Mouse (Mus musculus) forebrain, embryonic 16.5 days (tissue): Measurements from ENCODE around the gene Nipbl. TPM values are rescaled to one million over a fixed set of nuclear protein-coding genes. Genes with fewer than 3 reads are reported as not detected.
A peak's percentile ranks its signal among the peaks of the same experiment; 100 is the strongest.

ENCODE experiments used
- ATAC-seq: fragments of 200-750 bp; cut with Nextera tagmentation; 2 replicates; pipeline ENCODE4 v1.8.0; 2017; ENCODE audit warnings: mild to moderate bottlenecking, moderate library complexity
- H3K27ac ChIP-seq: fragments of 300-500 bp; sonication (generic); 2 replicates; pipeline ENCODE4 v1.5.1; 2014; ENCODE audit warnings: low read length, control low read depth
- H3K27me3 ChIP-seq: fragments of 300-500 bp; sonication (generic); replicated peaks from 2 replicates; pipeline ENCODE4 v1.6.1; 2014; ENCODE audit warnings: low read length; ENCODE audit not compliant: control insufficient read depth, insufficient read depth
- H3K36me3 ChIP-seq: fragments of 300-500 bp; sonication (generic); 2 replicates; pipeline ENCODE4 v1.6.1; 2014; ENCODE audit not compliant: control insufficient read depth, insufficient read depth
- H3K4me1 ChIP-seq: fragments of 300-500 bp; sonication (generic); replicated peaks from 2 replicates; pipeline ENCODE4 v1.6.1; 2014; ENCODE audit warnings: low read length; ENCODE audit not compliant: control insufficient read depth, insufficient read depth
- H3K4me2 ChIP-seq: fragments of 300-500 bp; sonication (generic); 2 replicates; pipeline ENCODE4 v1.6.1; 2014; ENCODE audit warnings: mild to moderate bottlenecking, low read length, control low read depth
- H3K4me3 ChIP-seq: fragments of 300-500 bp; sonication (generic); replicated peaks from 2 replicates; pipeline ENCODE4 v1.5.1; 2014; ENCODE audit warnings: mild to moderate bottlenecking, low read length, control low read depth
- H3K9ac ChIP-seq: fragments of 300-500 bp; sonication (generic); replicated peaks from 2 replicates; pipeline ENCODE4 v1.6.1; 2014; ENCODE audit warnings: low read depth, low read length, control low read depth
- H3K9me3 ChIP-seq: fragments of 300-500 bp; sonication (generic); 2 replicates; pipeline ENCODE4 v1.6.1; 2016; ENCODE audit warnings: low read length; ENCODE audit not compliant: control insufficient read depth
- WGBS: fragments of 180-500 bp; shearing (Covaris S2); extraction: QIAGEN DNeasy Blood & Tissue Kit; methylation state at CpG from one replicate; pipeline ENCODE4 v1.1.7; 2014; 5-methylcytosine and 5-hydroxymethylcytosine counted together
- polyA plus RNA-seq: library from polyadenylated mRNA; unstranded; fragments of >200 nt; fragmentation: Nextera tagmentation; extraction: Ambion mirVana; gene quantifications from 2 replicates; pipeline ENCODE4 v1.2.1, GENCODE M21; 2015

The Nipbl gene
- polyA plus RNA-seq, 1 experiment from 2014 or later, result 18.1 TPM

GRCm38 (mm10) chr15:8451071-8451470, 6.8 kb upstream of the Nipbl start:
- H3K27me3 ChIP-seq, result no peaks in the 10 kb centered on the region
- no peaks in the 10 kb centered on the region for H3K36me3 ChIP-seq
- peak; percentile 31; the same call in 1 of the 2 replicates for ATAC-seq
- no peaks in the 10 kb centered on the region for H3K9me3 ChIP-seq
- H3K4me3 ChIP-seq, result no peak overlapping the region
- WGBS, result 47% methylated on average over 3 of the region's 3 CpGs
- peaks cover 21% of the 10 kb centered on the region for H3K4me1 ChIP-seq
- H3K27ac ChIP-seq, result no peak overlapping the region
- H3K9ac ChIP-seq, result no peak overlapping the region
- H3K4me2 ChIP-seq, result no peak overlapping the region

- no peak for ATAC-seq
- 54% methylated on average over 8 of the region's 8 CpGs for WGBS
- Histone ChIP-seq H3K9me3 (no peaks in the 10 kb centered on the region), H3K4me2 (peak overlapping the region; percentile 47), H3K27me3 (no peaks in the 10 kb centered on the region), H3K4me3 (0 out of 2 replicates have a peak overlapping the region, but pooled peaks have one; percentile 19), H3K4me1 (peaks cover 29% of the 10 kb centered on the region), H3K27ac (no peak overlapping the region), H3K9ac (no peak overlapping the region), H3K36me3 (no peaks in the 10 kb centered on the region)
These were observed 3.0 kb upstream of the Nipbl start for GRCm38 (mm10) chr15:8447193-8447767.

- Histone ChIP-seq H3K9me3 (no peaks in the 10 kb centered on the region), H3K4me3 (peak overlapping the region; percentile 98), H3K4me2 (peak overlapping the region; percentile 98), H3K9ac (0 out of 2 replicates have a peak overlapping the region, but pooled peaks have one; percentile 4), H3K4me1 (peaks cover 33% of the 10 kb centered on the region), H3K36me3 (no peaks in the 10 kb centered on the region), H3K27me3 (no peaks in the 10 kb centered on the region), H3K27ac (no peak overlapping the region)
- no peak for ATAC-seq
- WGBS, result 2% methylated on average over 6 of the region's 6 CpGs
These were observed 2.2 kb upstream of the Nipbl start for GRCm38 (mm10) chr15:8446435-8446834.

- peak overlapping the region; percentile 98 for H3K4me2 ChIP-seq
- peak overlapping the region; percentile 44 for H3K9ac ChIP-seq
- peaks cover 33% of the 10 kb centered on the region for H3K4me1 ChIP-seq
- no peaks in the 10 kb centered on the region for H3K36me3 ChIP-seq
- no peak overlapping the region for H3K27ac ChIP-seq
- WGBS, result under 1% methylated on average over 19 of the region's 19 CpGs
- H3K9me3 ChIP-seq, result no peaks in the 10 kb centered on the region
- no peaks in the 10 kb centered on the region for H3K27me3 ChIP-seq
- peak overlapping the region; percentile 98 for H3K4me3 ChIP-seq
- ATAC-seq, result no peak
These were observed 1.7 kb upstream of the Nipbl start for GRCm38 (mm10) chr15:8445951-8446419.

- peak overlapping the region; percentile 98 for H3K4me3 ChIP-seq
- peak overlapping the region; percentile 99 for H3K9ac ChIP-seq
- no peaks in the 10 kb centered on the region for H3K27me3 ChIP-seq
- H3K4me1 ChIP-seq, result peaks cover 33% of the 10 kb centered on the region
- H3K27ac ChIP-seq, result peak overlapping the region; percentile 96
- no peaks in the 10 kb centered on the region for H3K9me3 ChIP-seq
- under 1% methylated on average over 50 of the region's 57 CpGs for WGBS
- H3K4me2 ChIP-seq, result peak overlapping the region; percentile 98
- H3K36me3 ChIP-seq, result no peaks in the 10 kb centered on the region
- ATAC-seq, result peak; percentile 61
These were observed 781 bp upstream of the Nipbl start for GRCm38 (mm10) chr15:8444890-8445597.

GRCm38 (mm10) chr15:8443168-8443925, 916 bp downstream of the Nipbl start:
- Histone ChIP-seq H3K36me3 (no peaks in the 10 kb centered on the region), H3K4me2 (peak overlapping the region; percentile 77), H3K4me1 (peaks cover 29% of the 10 kb centered on the region), H3K4me3 (peak overlapping the region; percentile 98), H3K9ac (peak overlapping the region; percentile 99), H3K27ac (peak overlapping the region; percentile 96), H3K27me3 (no peaks in the 10 kb centered on the region), H3K9me3 (no peaks in the 10 kb centered on the region)
- ATAC-seq, result peak; percentile 51
- WGBS, result under 1% methylated on average over 40 of the region's 40 CpGs

GRCm38 (mm10) chr15:8442761-8443160, 1.5 kb downstream of the Nipbl start:
- under 1% methylated on average over 6 of the region's 6 CpGs for WGBS
- H3K27me3 ChIP-seq, result no peaks in the 10 kb centered on the region
- H3K9me3 ChIP-seq, result no peaks in the 10 kb centered on the region
- H3K9ac ChIP-seq, result peak overlapping the region; percentile 18; the same call in 1 of the 2 replicates
- peak overlapping the region; percentile 98 for H3K4me3 ChIP-seq
- H3K27ac ChIP-seq, result no peak overlapping the region
- no peaks in the 10 kb centered on the region for H3K36me3 ChIP-seq
- no peak for ATAC-seq
- peak overlapping the region; percentile 77 for H3K4me2 ChIP-seq
- peaks cover 27% of the 10 kb centered on the region for H3K4me1 ChIP-seq

GRCm38 (mm10) chr15:8442156-8442555, 2.1 kb downstream of the Nipbl start:
- ATAC-seq, result no peak
- peak overlapping the region; percentile 98 for H3K4me3 ChIP-seq
- peaks cover 22% of the 10 kb centered on the region for H3K4me1 ChIP-seq
- no peaks in the 10 kb centered on the region for H3K9me3 ChIP-seq
- WGBS, result 0% methylated on average over 11 of the region's 11 CpGs
- peak overlapping the region; percentile 46 for H3K9ac ChIP-seq
- H3K27ac ChIP-seq, result no peak overlapping the region
- H3K27me3 ChIP-seq, result no peaks in the 10 kb centered on the region
- H3K36me3 ChIP-seq, result no peaks in the 10 kb centered on the region
- peak overlapping the region; percentile 77 for H3K4me2 ChIP-seq
